Mouse (Mus musculus): ENCODE data around the gene Als2cr12.

DNA sequence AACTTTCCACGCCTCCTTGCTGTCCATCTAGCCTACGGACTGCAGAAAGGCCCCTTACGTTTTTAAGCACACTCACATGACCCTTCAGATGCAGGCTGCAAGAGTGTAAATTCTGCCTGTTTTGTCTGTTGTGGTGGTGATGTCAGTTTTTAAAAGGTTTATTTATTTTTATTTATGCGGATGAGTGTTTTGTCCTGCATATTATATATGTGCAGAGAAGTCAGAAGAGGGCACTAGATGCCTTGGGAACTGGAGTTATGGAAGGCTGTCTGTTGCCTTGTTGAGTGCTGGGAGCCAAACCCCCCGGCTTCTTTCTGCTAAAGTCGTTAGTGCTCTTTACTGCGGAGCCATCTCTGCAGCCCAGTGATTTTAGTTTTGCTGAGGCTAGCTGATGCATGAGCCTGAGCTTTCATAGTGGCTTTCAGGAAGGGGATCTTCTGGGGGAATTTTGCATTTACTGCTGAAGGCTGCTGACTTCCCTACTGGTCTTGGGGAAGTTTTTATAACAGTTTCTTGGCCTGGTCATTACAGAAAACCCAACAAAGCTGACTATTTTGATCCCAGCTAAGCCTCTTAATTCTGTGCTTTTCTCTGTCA, 28.1 kb upstream of the Als2cr12 start:
- TF ChIP-seq POLR2A (IDR thresholded peaks at IDR 0.05; ENCODE audit: control insufficient read depth, low read depth, low read length) (no peak), CTCF (IDR thresholded peaks at IDR 0.05; ENCODE audit: control insufficient read depth, insufficient read depth, insufficient replicate concordance, low read depth, low read length) (no peak)

Data from testis, adult 2 months (tissue).